Mouse (Mus musculus) heart, embryonic 13.5 days (tissue): ENCODE data around the gene Abcc9. TPM values are rescaled to one million over a fixed set of nuclear protein-coding genes. Genes with fewer than 3 reads are reported as not detected.

Experiments used
- ATAC-seq: fragments of 200-750 bp; cut with Nextera tagmentation; 2 replicates; pipeline ENCODE4 v1.8.0; 2017; ENCODE audit warnings: moderate TSS enrichment; ENCODE audit not compliant: insufficient number of reproducible peaks, low FRiP score, low TSS enrichment; ENCODE audit errors: extremely low read depth
- H3K27ac ChIP-seq: fragments of 300-500 bp; sonication (generic); replicated peaks from 2 replicates; pipeline ENCODE4 v1.5.1; 2015; ENCODE audit warnings: moderate library complexity, mild to moderate bottlenecking, inconsistent platforms
- H3K27me3 ChIP-seq: fragments of 300-500 bp; sonication (generic); replicated peaks from 2 replicates; pipeline ENCODE4 v1.6.1; 2015; ENCODE audit warnings: mild to moderate bottlenecking, inconsistent platforms
- H3K36me3 ChIP-seq: fragments of 300-500 bp; sonication (generic); 2 replicates; pipeline ENCODE4 v1.6.1; 2015; ENCODE audit warnings: mild to moderate bottlenecking, inconsistent platforms
- H3K4me1 ChIP-seq: fragments of 300-500 bp; sonication (generic); 2 replicates; pipeline ENCODE4 v1.6.1; 2015; ENCODE audit warnings: inconsistent platforms
- H3K4me2 ChIP-seq: fragments of 300-500 bp; sonication (generic); 2 replicates; pipeline ENCODE4 v1.6.1; 2015; ENCODE audit warnings: inconsistent platforms, mild to moderate bottlenecking, moderate library complexity
- H3K4me3 ChIP-seq: fragments of 300-500 bp; sonication (generic); 2 replicates; pipeline ENCODE4 v1.5.1; 2015; ENCODE audit warnings: moderate library complexity, mild to moderate bottlenecking, inconsistent platforms
- H3K9ac ChIP-seq: fragments of 300-500 bp; sonication (generic); 2 replicates; pipeline ENCODE4 v1.6.1; 2015; ENCODE audit warnings: inconsistent platforms, mild to moderate bottlenecking, moderate library complexity
- H3K9me3 ChIP-seq: fragments of 300-500 bp; sonication (generic); 2 replicates; pipeline ENCODE4 v1.6.1; 2016; ENCODE audit warnings: inconsistent platforms
- WGBS: fragments of 180-500 bp; shearing (Covaris S2); methylation state at CpG from one replicate; pipeline ENCODE4 v1.1.7; 2015; ENCODE audit warnings: mixed read lengths; 5-methylcytosine and 5-hydroxymethylcytosine counted together
- polyA plus RNA-seq: library from polyadenylated mRNA; unstranded; fragments of >200 nt; fragmentation: Nextera tagmentation; extraction: Ambion mirVana; gene quantifications from 2 replicates; pipeline ENCODE4 v1.2.1, GENCODE M21; 2015

The Abcc9 gene
- polyA plus RNA-seq, 1 experiment from 2014 or later, result 12.8 TPM

GRCm38 (mm10) chr6:142616659-142617058 lies 85.5 kb downstream of the Abcc9 start:
- 34% methylated on average over 3 of the region's 3 CpGs for WGBS
- Histone ChIP-seq H3K27ac (no peak overlapping the region), H3K4me1 (no peaks in the 10 kb centered on the region; the same call in 1 of the 2 replicates), H3K36me3 (peaks cover 47% of the 10 kb centered on the region), H3K27me3 (no peaks in the 10 kb centered on the region), H3K9me3 (no peaks in the 10 kb centered on the region), H3K4me2 (no peak overlapping the region), H3K4me3 (no peak overlapping the region), H3K9ac (no peak overlapping the region)
- no peak; the same call in 1 of the 2 replicates for ATAC-seq

- Histone ChIP-seq H3K4me3 (no peak overlapping the region), H3K4me1 (peaks cover 19% of the 10 kb centered on the region), H3K27ac (no peak overlapping the region), H3K9me3 (no peaks in the 10 kb centered on the region), H3K9ac (no peak overlapping the region), H3K4me2 (no peak overlapping the region), H3K27me3 (no peaks in the 10 kb centered on the region), H3K36me3 (peaks cover 32% of the 10 kb centered on the region)
- WGBS, result 78% methylated on average over 10 of the region's 10 CpGs
- no peak for ATAC-seq
Observed at GRCm38 (mm10) chr6:142614324-142614723, 87.8 kb downstream of the Abcc9 start.

GRCm38 (mm10) chr6:142612366-142612765 lies 89.7 kb downstream of the Abcc9 start:
- 66% methylated on average over 8 of the region's 8 CpGs for WGBS
- Histone ChIP-seq H3K36me3 (peaks cover 24% of the 10 kb centered on the region), H3K4me2 (no peak overlapping the region)

GRCm38 (mm10) chr6:142609401-142610373 lies 92.4 kb downstream of the Abcc9 start:
- H3K27ac ChIP-seq, result 0 out of 2 replicates have a peak overlapping the region, but pooled peaks have one; percentile 18
- no peak overlapping the region for H3K4me2 ChIP-seq
- peaks cover 29% of the 10 kb centered on the region for H3K36me3 ChIP-seq
- H3K9ac ChIP-seq, result no peak overlapping the region
- H3K4me3 ChIP-seq, result no peak overlapping the region
- no peak for ATAC-seq
- H3K9me3 ChIP-seq, result no peaks in the 10 kb centered on the region
- WGBS, result 51% methylated on average over 9 of the region's 9 CpGs
- peaks cover 37% of the 10 kb centered on the region for H3K4me1 ChIP-seq
- H3K27me3 ChIP-seq, result no peaks in the 10 kb centered on the region

More at GRCm38 (mm10) chr6:142612366-142612765, 89.7 kb downstream of the Abcc9 start:
- H3K9ac ChIP-seq, result no peak overlapping the region
- ATAC-seq, result no peak
- H3K4me1 ChIP-seq, result peaks cover 29% of the 10 kb centered on the region
- no peaks in the 10 kb centered on the region for H3K27me3 ChIP-seq
- no peak overlapping the region for H3K27ac ChIP-seq
- H3K4me3 ChIP-seq, result no peak overlapping the region
- no peaks in the 10 kb centered on the region for H3K9me3 ChIP-seq

- H3K9ac ChIP-seq, result no peak overlapping the region
- H3K4me3 ChIP-seq, result no peak overlapping the region
- H3K27ac ChIP-seq, result peak overlapping the region; percentile 62
- no peak for ATAC-seq
- no peaks in the 10 kb centered on the region for H3K9me3 ChIP-seq
- no peaks in the 10 kb centered on the region for H3K27me3 ChIP-seq
- 0 out of 2 replicates have a peak overlapping the region, but pooled peaks have one; percentile 14 for H3K4me2 ChIP-seq
- 29% methylated on average over 7 of the region's 7 CpGs for WGBS
- peaks cover 17% of the 10 kb centered on the region for H3K36me3 ChIP-seq
- H3K4me1 ChIP-seq, result peaks cover 37% of the 10 kb centered on the region
Observed at GRCm38 (mm10) chr6:142607080-142607479, 95.0 kb downstream of the Abcc9 start.

GRCm38 (mm10) chr6:142602772-142603171 lies 99.3 kb downstream of the Abcc9 start:
- Histone ChIP-seq H3K27me3 (no peaks in the 10 kb centered on the region), H3K9ac (no peak overlapping the region), H3K4me2 (no peak overlapping the region), H3K4me3 (no peak overlapping the region), H3K36me3 (peaks cover 43% of the 10 kb centered on the region), H3K27ac (no peak overlapping the region), H3K4me1 (peaks cover 12% of the 10 kb centered on the region), H3K9me3 (no peaks in the 10 kb centered on the region)
- WGBS, result 72% methylated on average over 6 of the region's 6 CpGs
- no peak for ATAC-seq

GRCm38 (mm10) chr6:142578831-142579230 lies 123.3 kb downstream of the Abcc9 start:
- 46% methylated on average over 4 of the region's 4 CpGs for WGBS
- Histone ChIP-seq H3K9ac (no peak overlapping the region), H3K9me3 (no peaks in the 10 kb centered on the region), H3K27me3 (peaks cover 6% of the 10 kb centered on the region; the same call in 1 of the 2 replicates), H3K4me1 (no peaks in the 10 kb centered on the region), H3K4me2 (no peak overlapping the region), H3K36me3 (no peaks in the 10 kb centered on the region), H3K27ac (no peak overlapping the region), H3K4me3 (no peak overlapping the region)
- no peak for ATAC-seq

- ATAC-seq, result no peak
- no peak overlapping the region for H3K27ac ChIP-seq
- 74% methylated on average over 6 of the region's 6 CpGs for WGBS
Observed at GRCm38 (mm10) chr6:142577801-142578200, 124.3 kb downstream of the Abcc9 start.

GRCm38 (mm10) chr6:142572876-142573275 lies 129.2 kb downstream of the Abcc9 start:
- Histone ChIP-seq H3K4me3 (no peak overlapping the region), H3K4me1 (peaks cover 34% of the 10 kb centered on the region), H3K27ac (no peak overlapping the region), H3K9ac (no peak overlapping the region), H3K27me3 (peaks cover 45% of the 10 kb centered on the region), H3K4me2 (no peak overlapping the region), H3K36me3 (no peaks in the 10 kb centered on the region), H3K9me3 (no peaks in the 10 kb centered on the region)
- WGBS, result 50% methylated on average over 6 of the region's 6 CpGs
- ATAC-seq, result no peak

More at GRCm38 (mm10) chr6:142577801-142578200, 124.3 kb downstream of the Abcc9 start:
- no peaks in the 10 kb centered on the region for H3K4me1 ChIP-seq
- no peaks in the 10 kb centered on the region for H3K9me3 ChIP-seq
- H3K9ac ChIP-seq, result no peak overlapping the region
- no peaks in the 10 kb centered on the region for H3K36me3 ChIP-seq
- no peak overlapping the region for H3K4me3 ChIP-seq
- peaks cover 14% of the 10 kb centered on the region for H3K27me3 ChIP-seq
- H3K4me2 ChIP-seq, result no peak overlapping the region

GRCm38 (mm10) chr6:142571629-142572360 lies 130.3 kb downstream of the Abcc9 start:
- peak overlapping the region; percentile 61 for H3K4me3 ChIP-seq
- H3K4me1 ChIP-seq, result peaks cover 44% of the 10 kb centered on the region
- H3K27ac ChIP-seq, result no peak overlapping the region
- no peaks in the 10 kb centered on the region for H3K36me3 ChIP-seq
- peak overlapping the region; percentile 92 for H3K4me2 ChIP-seq
- peak overlapping the region; percentile 80 for H3K9ac ChIP-seq
- 3% methylated on average over 21 of the region's 21 CpGs for WGBS
- H3K9me3 ChIP-seq, result no peaks in the 10 kb centered on the region
- H3K27me3 ChIP-seq, result peaks cover 44% of the 10 kb centered on the region
- ATAC-seq, result no peak

GRCm38 (mm10) chr6:142571055-142571618 lies 131.0 kb downstream of the Abcc9 start, which contains the start of gene Kcnj8:
Kcnj8 (minus strand) TSS chr6:142571614.
- Histone ChIP-seq H3K27ac (no peak within 1 kb of the TSS; the same call in 1 of the 2 replicates), H3K4me1 (peaks cover 48% of the 10 kb centered on the region), H3K4me2 (peak within 1 kb of the TSS; percentile 92), H3K9me3 (no peaks in the 10 kb centered on the region), H3K4me3 (peak within 1 kb of the TSS; percentile 61), H3K36me3 (no peaks in the 10 kb centered on the region), H3K9ac (peak within 1 kb of the TSS; percentile 80), H3K27me3 (peaks cover 46% of the 10 kb centered on the region)
- peak; percentile 37; the same call in 1 of the 2 replicates for ATAC-seq
- WGBS, result under 1% methylated on average over 34 of the region's 34 CpGs
